Mouse (Mus musculus) ES-E14 (cell line): Measurements from ENCODE around the gene Slc30a3. TPM values are rescaled to one million over a fixed set of nuclear protein-coding genes. Genes with fewer than 3 reads are reported as not detected.
A peak's percentile ranks its signal among the peaks of the same experiment; 100 is the strongest.

ENCODE experiments used
- DNase-seq: peaks from one replicate; pipeline ENCODE4 v3.0.0-alpha.2; 2013; ENCODE audit warnings: low read depth, low spot score
- H3K27ac ChIP-seq: 2 replicates; pipeline ENCODE4 v1.5.1; 2012; ENCODE audit warnings: low read depth, mild to moderate bottlenecking, low read length, moderate library complexity, mixed read lengths; ENCODE audit not compliant: poor library complexity, insufficient read depth, severe bottlenecking
- H3K36me3 ChIP-seq: 2 replicates; pipeline ENCODE4 v1.6.1; 2012; ENCODE audit warnings: mild to moderate bottlenecking, low read length, moderate library complexity, mixed read lengths; ENCODE audit not compliant: control insufficient read depth, poor library complexity, insufficient read depth, severe bottlenecking
- H3K4me1 ChIP-seq, 2 experiments: fragments of 150-350 bp in 1 of 2; sonication (generic) in 1 of 2; 2 replicates each; pipeline ENCODE4 v1.6.1; 2012; ENCODE audit warnings: low read length in 2 of 2, mild to moderate bottlenecking in 1 of 2, mixed read lengths in 1 of 2; ENCODE audit not compliant: control insufficient read depth in 2 of 2, insufficient read depth in 2 of 2, poor library complexity in 1 of 2
- H3K4me3 ChIP-seq, 2 experiments: fragments of 150-350 bp in 1 of 2; sonication (generic) in 1 of 2; 2 replicates each; pipeline ENCODE4 v1.5.1; 2012; ENCODE audit warnings: low read length in 2 of 2, low read depth in 1 of 2, mild to moderate bottlenecking in 1 of 2, mixed read lengths in 1 of 2; ENCODE audit not compliant: insufficient read depth in 1 of 2, poor library complexity in 1 of 2, severe bottlenecking in 1 of 2
- H3K9ac ChIP-seq: 2 replicates; pipeline ENCODE4 v1.6.1; 2012; ENCODE audit warnings: low read depth, mild to moderate bottlenecking, low read length, mixed read lengths; ENCODE audit not compliant: poor library complexity, insufficient read depth, severe bottlenecking
- H3K9me3 ChIP-seq: fragments of 150-350 bp; sonication (generic); 2 replicates; pipeline ENCODE4 v1.6.1; 2012; ENCODE audit warnings: low read depth, mild to moderate bottlenecking, low read length; ENCODE audit not compliant: control insufficient read depth, insufficient read depth
- CHD2 ChIP-seq: IDR thresholded peaks from 2 replicates; pipeline ENCODE4 v1.6.1; 2014; ENCODE audit warnings: mild to moderate bottlenecking, low read depth, low read length, inconsistent platforms
- HCFC1 ChIP-seq: IDR thresholded peaks from 2 replicates; pipeline ENCODE4 v1.6.1; 2012; ENCODE audit warnings: low read length, inconsistent platforms, borderline replicate concordance; ENCODE audit not compliant: insufficient read depth
- MAFK ChIP-seq: IDR thresholded peaks from 2 replicates; pipeline ENCODE4 v1.6.1; 2014; ENCODE audit warnings: mild to moderate bottlenecking, low read depth, low read length, inconsistent platforms; ENCODE audit not compliant: insufficient read depth
- ZC3H11A ChIP-seq: IDR thresholded peaks from 2 replicates; pipeline ENCODE4 v1.6.1; 2012; ENCODE audit warnings: low read depth, mild to moderate bottlenecking, inconsistent platforms, low read length, borderline replicate concordance
- ZNF384 ChIP-seq: IDR thresholded peaks from 2 replicates; pipeline ENCODE4 v1.6.1; 2012; ENCODE audit warnings: low read depth, low read length, inconsistent platforms
- in situ Hi-C, 2 experiments: fragments of 600-800 bp; cut with MboI; formaldehyde crosslinking; loops; one replicate each; pipeline ENCODE4 v1.15.1; 2025; ENCODE audit warnings: low sequenced_read_pairs in 2 of 2, inconsistent platforms in 1 of 2; ENCODE audit not compliant: unreplicated experiment in 2 of 2
- total RNA-seq: library from RNA; depleted of rRNA; stranded (reverse); fragments of 300-350 nt; gene quantifications from 2 replicates; pipeline ENCODE4 v1.2.3, GENCODE M21; 2012

Gene Slc30a3
- total RNA-seq, 1 experiment: 1.5 TPM

DNA sequence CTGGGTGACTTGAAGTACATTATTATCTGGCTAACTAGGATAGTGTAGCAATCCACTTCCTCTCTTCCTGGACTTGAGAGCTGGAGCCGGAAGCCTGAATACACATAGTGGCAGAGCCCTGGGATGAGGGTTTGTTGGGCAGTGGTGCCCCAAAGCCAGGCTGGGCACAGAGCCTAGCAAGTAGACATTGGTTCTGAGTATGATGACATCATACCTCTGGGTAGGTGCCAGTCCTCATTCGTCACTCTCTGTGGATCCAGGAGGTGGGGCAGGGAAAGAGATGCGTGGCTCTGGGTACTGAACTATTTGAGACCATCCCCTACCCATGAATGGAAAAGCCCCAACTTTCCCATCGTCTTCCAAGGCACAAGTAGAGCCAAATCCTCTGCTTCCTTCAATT, 41.7 kb upstream of the Slc30a3 start:
- in situ Hi-C loops: no loop called here
- Histone ChIP-seq H3K4me3 (no peak overlapping the region), H3K9me3 (no peaks in the 10 kb centered on the region), H3K9ac (no peak overlapping the region), H3K36me3 (peaks cover 8% of the 10 kb centered on the region; the same call in 1 of the 2 replicates), H3K4me1 (peaks cover 0 to 3% of the 10 kb centered on the region in 2 experiments; a peak in 1 of 4 replicates), H3K27ac (no peak overlapping the region)
- TF ChIP-seq ZNF384: no peak
- no peak for TF ChIP-seq HCFC1
- no peak for TF ChIP-seq MAFK
- TF ChIP-seq ZC3H11A: no peak
- TF ChIP-seq CHD2: no peak
- no peak for DNase-seq

DNA sequence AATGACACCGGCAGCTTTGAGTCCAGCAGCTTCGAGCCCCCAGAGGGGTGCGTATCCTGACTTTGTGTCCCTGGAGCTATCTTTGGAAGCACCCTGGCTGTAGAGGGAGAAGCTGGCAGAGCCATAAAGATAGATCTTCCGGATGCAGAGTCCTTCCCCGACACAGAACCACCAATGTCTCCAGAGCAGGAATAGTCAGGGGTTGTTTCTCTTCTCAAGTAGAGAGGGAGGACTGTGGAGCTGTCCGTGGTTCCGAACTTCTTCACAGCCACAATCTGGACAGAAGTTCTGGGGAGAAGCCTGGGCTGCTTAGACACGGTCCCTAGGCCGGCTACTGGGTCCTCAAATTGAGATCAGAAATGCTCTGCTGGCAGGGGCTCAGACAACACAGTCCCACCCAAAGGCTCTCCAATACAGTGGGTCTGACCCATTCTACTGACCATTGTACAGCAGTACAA, 31.0 kb upstream of the Slc30a3 start:
- 0 out of 2 replicates have a peak, but pooled peaks cover 3% of the 10 kb centered on the region for H3K36me3 ChIP-seq
- peaks cover 0 to 8% of the 10 kb centered on the region in 2 experiments; a peak in 1 of 4 replicates for H3K4me1 ChIP-seq
- no peaks in the 10 kb centered on the region for H3K9me3 ChIP-seq
- H3K27ac ChIP-seq: no peak overlapping the region
- in situ Hi-C loops: no loop called here
- TF ChIP-seq ZC3H11A: no peak
- no peak for TF ChIP-seq MAFK
- TF ChIP-seq ZNF384: no peak
- no peak for TF ChIP-seq HCFC1
- TF ChIP-seq CHD2: no peak
- no peak for DNase-seq
- peak overlapping the region; percentile 62 to 64; a peak in 3 of 4 replicates for H3K4me3 ChIP-seq
- no peak overlapping the region for H3K9ac ChIP-seq

DNA sequence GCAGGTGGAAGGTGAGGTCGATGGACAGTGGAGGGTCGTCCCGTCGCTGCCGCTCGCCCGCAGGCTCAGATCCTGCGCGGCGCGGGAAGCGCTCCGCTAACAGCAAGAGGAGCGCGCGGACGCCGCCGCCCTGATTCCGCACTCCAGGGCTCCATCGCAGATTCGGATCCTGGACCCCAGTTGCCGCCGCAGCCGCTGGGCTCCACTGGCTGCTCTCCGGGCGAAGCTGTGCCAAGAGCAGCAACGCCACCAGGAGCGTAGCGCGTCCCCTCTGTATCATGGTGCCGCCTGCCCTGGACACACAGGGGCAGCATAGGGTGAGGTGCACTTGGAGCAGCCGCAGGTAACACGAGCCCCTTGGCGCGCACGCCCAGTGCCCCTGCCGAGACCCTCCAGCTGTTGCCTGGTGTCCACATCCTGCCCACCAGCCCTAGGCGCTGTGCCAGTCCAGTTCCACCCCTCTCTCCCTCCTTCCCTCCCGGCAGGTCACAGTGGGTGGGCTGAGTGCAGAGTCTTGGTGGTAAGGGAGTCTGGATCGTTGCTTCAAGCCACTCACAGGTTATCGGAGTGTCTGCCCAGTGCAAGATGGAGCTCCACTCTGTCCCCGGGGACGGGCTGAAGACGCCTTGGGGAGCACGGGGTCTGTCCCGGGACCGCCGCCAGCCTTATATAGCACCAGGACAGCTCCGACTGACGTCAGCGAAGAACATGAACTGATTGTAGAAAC, 30.4 kb upstream of the Slc30a3 start, which contains the start of gene Ucn:
Gene Ucn, minus strand, starts transcription at position 589 of the 727 bp plus-strand sequence.
- TF ChIP-seq CHD2 (no peak), HCFC1 (no peak), ZNF384 (no peak), ZC3H11A (no peak), MAFK (no peak)
- no peak for DNase-seq
- in situ Hi-C loops: no loop called here
- Histone ChIP-seq H3K9ac (peak within 1 kb of the TSS; percentile 26; the same call in 1 of the 2 replicates), H3K4me3 (peak within 1 kb of the TSS; percentile 62 to 64), H3K4me1 (peaks cover 0 to 8% of the 10 kb centered on the region in 2 experiments; a peak in 1 of 4 replicates), H3K9me3 (no peaks in the 10 kb centered on the region), H3K27ac (no peak within 1 kb of the TSS), H3K36me3 (0 out of 2 replicates have a peak, but pooled peaks cover 3% of the 10 kb centered on the region)

DNA sequence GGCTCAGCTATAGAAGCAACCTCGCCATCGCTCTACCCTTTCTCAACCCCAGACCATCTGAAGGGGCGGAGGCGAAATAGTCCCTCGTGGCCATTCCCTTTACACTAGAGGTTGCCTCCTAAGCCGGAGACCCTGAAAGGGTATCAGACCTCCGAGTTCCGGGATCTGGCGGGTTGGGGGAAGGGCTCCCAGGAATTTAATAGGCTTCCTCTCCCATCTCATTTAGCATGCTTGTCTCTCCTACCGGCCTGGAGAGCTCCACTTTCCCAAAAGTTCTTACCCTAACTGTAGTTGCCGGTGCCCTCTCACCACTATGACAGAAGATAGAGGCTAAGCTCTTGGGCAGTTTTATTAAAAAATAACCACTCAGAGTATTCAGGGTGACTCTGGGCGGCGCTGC, 29.6 kb upstream of the Slc30a3 start:
- no peak for DNase-seq
- in situ Hi-C loops: no loop called here
- Histone ChIP-seq H3K4me3 (peak overlapping the region; percentile 62 to 64), H3K9me3 (no peaks in the 10 kb centered on the region), H3K36me3 (0 out of 2 replicates have a peak, but pooled peaks cover 3% of the 10 kb centered on the region), H3K9ac (no peak overlapping the region), H3K4me1 (peaks cover 0 to 8% of the 10 kb centered on the region in 2 experiments; a peak in 1 of 4 replicates), H3K27ac (no peak overlapping the region)
- TF ChIP-seq CHD2 (no peak), ZC3H11A (no peak), ZNF384 (no peak), HCFC1 (no peak), MAFK (no peak)
